Mouse (Mus musculus) brown adipose tissue, adult 24 weeks (tissue): Measurements from ENCODE around the gene Epm2a. TPM values are rescaled to one million over a fixed set of nuclear protein-coding genes. Genes with fewer than 3 reads are reported as not detected.

ENCODE experiments used
- H3K27ac ChIP-seq: fragments of 200-500 bp; replicated peaks from 2 replicates; pipeline ENCODE4 v1.5.1; 2012; ENCODE audit warnings: low read depth, mild to moderate bottlenecking, low read length
- H3K4me1 ChIP-seq: fragments of 200-500 bp; 2 replicates; pipeline ENCODE4 v1.6.1; 2012; ENCODE audit warnings: low read length, mixed read lengths; ENCODE audit not compliant: control insufficient read depth, insufficient read depth, insufficient read length
- H3K4me3 ChIP-seq: fragments of 200-500 bp; 2 replicates; pipeline ENCODE4 v1.5.1; 2012; ENCODE audit warnings: low read depth, mild to moderate bottlenecking, low read length, moderate library complexity; ENCODE audit not compliant: insufficient read depth
- polyA plus RNA-seq: library from polyadenylated mRNA; stranded (reverse); fragments of >200 nt; gene quantifications from 2 replicates; pipeline ENCODE4 v1.2.4, GENCODE M21; 2012; ENCODE audit not compliant: missing spikeins, insufficient read depth, insufficient read length

The Epm2a gene
- polyA plus RNA-seq, 1 experiment: 10.9 TPM

GRCm38 (mm10) chr10:11354609-11355008 lies 11.4 kb downstream of the Epm2a start:
- Histone ChIP-seq H3K4me1 (no peaks in the 10 kb centered on the region), H3K4me3 (no peak overlapping the region), H3K27ac (no peak overlapping the region)

DNA sequence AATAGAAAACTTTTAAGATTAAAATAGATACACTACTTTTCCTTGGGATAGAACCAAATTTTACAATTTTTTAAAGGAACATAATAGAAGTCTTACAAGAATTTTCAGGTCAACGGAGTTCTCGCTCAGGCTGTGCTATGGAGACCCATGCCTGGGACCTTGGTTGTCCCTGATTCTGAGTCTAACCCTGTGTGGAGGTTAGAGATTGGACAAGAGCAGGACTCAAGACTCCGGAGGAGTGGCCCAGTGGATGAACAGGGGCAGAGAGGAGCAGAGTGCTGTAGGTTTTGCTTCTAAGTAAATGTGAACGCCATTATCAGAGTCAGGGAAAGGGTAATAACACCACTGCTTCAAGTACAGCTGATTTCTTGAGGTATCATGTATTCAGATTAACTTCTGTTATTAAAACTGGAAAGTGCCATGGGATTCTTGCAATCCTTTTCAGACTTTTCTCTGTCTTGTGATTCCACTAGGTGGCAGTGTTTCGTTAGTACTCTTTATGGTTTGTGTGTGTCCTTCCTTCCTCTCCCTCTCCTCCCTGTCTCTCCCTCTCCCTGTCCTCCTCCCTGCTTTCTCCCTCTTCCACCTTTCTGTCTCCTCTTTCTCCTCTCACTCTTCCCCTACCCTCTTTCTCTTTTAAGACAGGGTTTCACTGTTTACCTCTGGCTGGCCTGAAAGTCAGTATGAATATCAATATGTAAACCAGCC lies 18.9 kb downstream of the Epm2a start:
- Histone ChIP-seq H3K27ac (no peak overlapping the region), H3K4me1 (no peaks in the 10 kb centered on the region), H3K4me3 (no peak overlapping the region)

DNA sequence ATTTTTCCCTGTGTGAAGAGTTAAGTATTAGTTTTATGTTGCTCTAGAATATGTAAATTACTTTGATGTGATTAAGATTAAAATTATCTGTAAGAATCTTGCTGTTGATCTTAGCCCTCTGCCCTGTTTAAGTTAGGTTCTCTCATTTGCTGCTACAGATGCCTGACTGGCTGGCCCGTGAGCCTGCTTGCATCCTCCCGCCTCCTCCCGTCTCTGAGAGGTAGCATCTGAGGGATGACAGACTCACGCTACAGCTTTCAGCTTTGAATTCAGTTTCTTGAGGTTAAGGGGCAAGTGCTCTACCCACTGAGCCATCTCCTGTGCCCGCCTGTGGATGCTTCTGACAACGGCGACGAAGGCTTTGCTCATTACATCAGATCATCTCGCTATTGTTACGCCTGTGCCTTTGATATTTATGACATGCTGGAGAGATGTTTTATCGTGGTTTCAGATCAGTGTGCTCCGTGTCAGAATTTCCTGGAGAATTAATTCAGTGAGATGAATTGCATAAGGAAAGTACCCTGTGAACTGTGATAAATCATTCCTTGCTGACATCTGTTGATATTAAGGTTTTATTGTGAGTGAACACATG lies 19.8 kb downstream of the Epm2a start:
- Histone ChIP-seq H3K27ac (no peak overlapping the region), H3K4me3 (no peak overlapping the region), H3K4me1 (no peaks in the 10 kb centered on the region)

- H3K4me3 ChIP-seq: no peak overlapping the region
- no peak overlapping the region for H3K27ac ChIP-seq
- H3K4me1 ChIP-seq: no peaks in the 10 kb centered on the region
Observed at GRCm38 (mm10) chr10:11381302-11381701, 38.1 kb downstream of the Epm2a start.

DNA sequence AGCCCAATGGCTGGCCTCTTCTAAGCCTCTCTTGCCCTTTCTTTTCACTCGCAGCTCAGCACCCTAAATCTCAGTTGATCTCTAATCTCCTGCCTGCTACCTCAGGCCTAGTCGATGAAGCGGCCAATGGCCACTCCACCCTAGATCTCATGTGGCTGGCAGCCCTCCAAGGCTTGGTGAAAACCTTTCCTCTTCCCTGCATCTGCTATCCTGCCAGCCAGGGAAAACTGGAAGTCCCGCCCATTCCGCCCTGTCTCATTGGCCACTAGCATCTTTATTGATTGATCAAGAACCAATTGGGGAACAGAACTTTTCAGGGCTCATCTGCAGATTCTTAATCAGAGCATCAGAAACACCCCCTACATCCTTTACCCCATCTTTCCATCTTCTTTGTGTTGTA lies 67.7 kb downstream of the Epm2a start:
- no peak overlapping the region for H3K27ac ChIP-seq
- no peaks in the 10 kb centered on the region for H3K4me1 ChIP-seq
- no peak overlapping the region for H3K4me3 ChIP-seq

DNA sequence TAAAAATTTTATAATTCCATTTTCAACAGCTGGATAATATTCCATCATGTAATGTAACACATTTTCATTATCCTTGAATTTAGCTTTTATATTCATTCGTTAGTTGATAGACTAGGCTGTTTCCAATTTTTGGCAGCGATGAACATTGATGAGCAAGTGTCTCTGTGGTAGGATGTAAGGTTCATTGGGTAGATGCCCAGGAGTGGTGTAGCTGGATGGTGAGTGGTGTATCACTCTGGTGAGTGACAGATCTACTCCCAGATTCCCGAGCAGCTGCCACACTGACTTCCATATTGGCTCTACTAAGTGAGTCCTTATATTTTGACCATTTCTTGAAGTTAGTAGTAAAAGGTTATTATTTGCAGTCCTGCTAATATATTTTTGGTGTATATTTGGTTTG lies 76.9 kb downstream of the Epm2a start:
- H3K4me1 ChIP-seq: no peaks in the 10 kb centered on the region
- H3K4me3 ChIP-seq: no peak overlapping the region
- H3K27ac ChIP-seq: no peak overlapping the region

- no peak overlapping the region for H3K4me3 ChIP-seq
- no peak overlapping the region for H3K27ac ChIP-seq
- no peaks in the 10 kb centered on the region for H3K4me1 ChIP-seq
Observed at GRCm38 (mm10) chr10:11429059-11429812, 86.0 kb downstream of the Epm2a start.

DNA sequence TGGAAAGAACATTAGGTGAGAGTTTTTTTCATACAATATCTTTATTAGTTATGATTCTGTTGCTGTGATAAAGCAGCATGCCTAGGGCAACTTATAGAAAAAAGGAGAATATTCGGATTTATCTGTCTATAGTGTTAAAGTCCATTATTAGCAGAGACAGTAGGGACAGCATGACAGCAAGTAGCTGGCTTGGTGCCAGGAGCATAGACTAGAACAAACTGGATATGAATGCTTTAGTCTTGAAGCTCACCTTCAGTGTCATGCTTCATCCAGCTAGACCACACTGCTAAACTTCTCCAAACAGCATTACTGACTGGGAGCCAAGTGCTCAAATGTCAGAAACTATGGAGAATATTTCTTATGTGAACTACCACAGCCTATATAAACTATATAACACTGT lies 93.8 kb downstream of the Epm2a start:
- Histone ChIP-seq H3K4me3 (no peak overlapping the region), H3K4me1 (no peaks in the 10 kb centered on the region), H3K27ac (no peak overlapping the region)

DNA sequence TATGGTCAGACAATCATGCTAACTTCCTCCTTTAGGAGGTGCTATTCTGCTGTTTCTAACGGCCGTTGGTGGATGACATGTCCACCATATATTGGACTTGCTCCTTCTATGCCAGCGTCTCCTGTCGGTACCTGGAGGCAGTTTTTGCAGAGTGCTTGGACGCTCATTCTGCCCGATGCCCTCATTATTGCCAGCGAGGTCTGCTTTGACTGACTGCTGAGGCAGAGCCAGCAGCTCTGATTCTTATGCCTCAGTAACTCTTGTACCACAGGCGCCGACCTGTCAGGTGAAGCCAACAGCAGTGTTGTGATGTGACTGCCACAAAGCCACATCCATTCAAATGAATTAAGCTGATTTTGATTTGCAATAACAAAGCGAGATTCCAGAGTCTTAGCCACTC lies 95.3 kb downstream of the Epm2a start:
- no peak overlapping the region for H3K4me3 ChIP-seq
- no peak overlapping the region for H3K27ac ChIP-seq
- no peaks in the 10 kb centered on the region for H3K4me1 ChIP-seq

DNA sequence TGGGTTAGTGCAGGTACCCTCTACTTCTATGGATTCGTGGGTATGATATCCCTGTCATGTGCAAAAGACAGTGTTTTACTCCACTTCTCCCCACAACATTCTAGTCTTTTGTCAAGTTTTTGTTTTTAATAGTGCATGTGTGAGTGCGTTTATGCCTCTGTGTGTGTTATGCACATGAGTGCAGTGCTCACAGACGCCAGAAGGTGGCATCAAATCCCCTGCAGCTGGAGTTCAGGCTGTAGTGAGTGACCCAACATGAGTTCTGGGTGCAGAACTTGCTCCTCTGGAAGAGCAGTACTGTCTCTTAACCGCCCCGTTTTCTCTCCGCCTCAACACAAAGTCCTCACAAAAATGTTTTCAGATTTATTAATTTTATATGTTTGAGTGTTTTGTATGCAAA lies 96.1 kb downstream of the Epm2a start:
- Histone ChIP-seq H3K27ac (no peak overlapping the region), H3K4me1 (no peaks in the 10 kb centered on the region), H3K4me3 (no peak overlapping the region)

- Histone ChIP-seq H3K4me3 (no peak overlapping the region), H3K27ac (no peak overlapping the region)
Observed at GRCm38 (mm10) chr10:11449556-11450305, 106.5 kb downstream of the Epm2a start.

GRCm38 (mm10) chr10:11452537-11452936 lies 109.3 kb downstream of the Epm2a start:
- Histone ChIP-seq H3K27ac (no peak overlapping the region), H3K4me1 (no peaks in the 10 kb centered on the region), H3K4me3 (no peak overlapping the region)

More at GRCm38 (mm10) chr10:11449556-11450305, 106.5 kb downstream of the Epm2a start:
- H3K4me1 ChIP-seq: no peaks in the 10 kb centered on the region

DNA sequence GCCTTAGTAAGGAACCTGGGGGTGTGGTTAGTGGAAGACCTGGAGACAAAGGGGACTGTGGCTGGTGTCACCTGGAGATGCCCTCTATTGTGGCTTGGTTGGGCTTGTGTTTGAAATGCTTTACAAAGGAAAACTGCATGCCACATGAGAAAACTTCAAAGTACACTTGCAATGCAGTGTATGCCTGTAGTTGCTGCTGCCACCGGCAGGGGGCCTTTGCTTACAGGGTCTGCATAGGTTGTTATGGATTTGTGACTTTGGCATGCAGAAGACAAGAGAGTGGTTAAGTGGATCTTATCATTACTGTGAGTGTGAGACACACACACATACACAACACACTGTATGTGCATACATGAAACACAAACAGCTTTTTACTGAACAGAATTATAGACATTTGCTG lies 114.2 kb downstream of the Epm2a start:
- no peak overlapping the region for H3K27ac ChIP-seq
- H3K4me3 ChIP-seq: no peak overlapping the region
- no peaks in the 10 kb centered on the region for H3K4me1 ChIP-seq

- Histone ChIP-seq H3K4me3 (no peak overlapping the region), H3K27ac (no peak overlapping the region), H3K4me1 (no peaks in the 10 kb centered on the region)
Observed at GRCm38 (mm10) chr10:11491956-11492355, 148.8 kb downstream of the Epm2a start.
